Mouse (Mus musculus): Measurements from ENCODE around the gene Olfr1359.
"Not testable (repeated sequence)": the region's sequence is repeated elsewhere in the genome, so short reads cannot be mapped to it uniquely, and the experiment has no call there.

- not testable (repeated sequence) for TF ChIP-seq CTCF (IDR thresholded peaks at IDR 0.05; ENCODE audit: borderline replicate concordance, extremely low read depth, insufficient read depth, insufficient read length)
- peak; percentile 57; the same call in 1 of the 2 replicates for TF ChIP-seq POLR2A (IDR thresholded peaks at IDR 0.05; ENCODE audit: borderline replicate concordance, extremely low read depth, insufficient read depth, insufficient read length, poor library complexity, severe bottlenecking)
Observed at GRCm38 (mm10) chr13:21717397-21718357, 19.8 kb downstream of the Olfr1359 start, which contains the start of gene Hist1h3h.

Measured in brain, embryonic 14.5 days (tissue).